Mouse (Mus musculus): ENCODE results near the gene Jmjd1c. TPM values are rescaled to one million over a fixed set of nuclear protein-coding genes. Genes with fewer than 3 reads are reported as not detected.
A peak's percentile ranks its signal among the peaks of the same experiment; 100 is the strongest.

Gene Jmjd1c
- polyA plus RNA-seq, 2 experiments from 2014 or later = 35.2 to 44.7 TPM

- no peak for ATAC-seq
These were observed 23.3 kb upstream of the Jmjd1c start for GRCm38 (mm10) chr10:67072600-67072999.

- ATAC-seq = no peak
These were observed 22.3 kb upstream of the Jmjd1c start for GRCm38 (mm10) chr10:67073577-67073976.

- no peak for ATAC-seq
These were observed 19.7 kb upstream of the Jmjd1c start for GRCm38 (mm10) chr10:67075931-67076878.

- no peak for ATAC-seq
These were observed 16.9 kb upstream of the Jmjd1c start for GRCm38 (mm10) chr10:67079030-67079429.

- ATAC-seq = no peak
These were observed 14.5 kb upstream of the Jmjd1c start for GRCm38 (mm10) chr10:67081206-67082007.

- ATAC-seq = no peak
These were observed 13.4 kb upstream of the Jmjd1c start for GRCm38 (mm10) chr10:67082531-67082930.

GRCm38 (mm10) chr10:67083446-67084166, 12.3 kb upstream of the Jmjd1c start:
- no peak for ATAC-seq

- ATAC-seq = no peak
These were observed 10.8 kb upstream of the Jmjd1c start for GRCm38 (mm10) chr10:67085124-67085523.

- no peak for ATAC-seq
These were observed 10.0 kb upstream of the Jmjd1c start for GRCm38 (mm10) chr10:67085916-67086315.

GRCm38 (mm10) chr10:67087447-67088226, 8.3 kb upstream of the Jmjd1c start:
- no peak for ATAC-seq

GRCm38 (mm10) chr10:67090611-67091010, 5.3 kb upstream of the Jmjd1c start:
- ATAC-seq = no peak

GRCm38 (mm10) chr10:67094922-67095321, 1.0 kb upstream of the Jmjd1c start:
- ATAC-seq = no peak

- peak; percentile 21 for ATAC-seq
These were observed 904 bp downstream of the Jmjd1c start, which contains the start of gene Reep3 for GRCm38 (mm10) chr10:67096621-67097436. Gene Reep3 (minus strand): TSS chr10:67096945.

- no peak for ATAC-seq
These were observed 1.7 kb downstream of the Jmjd1c start for GRCm38 (mm10) chr10:67097437-67098150.

GRCm38 (mm10) chr10:67098408-67099050, 2.6 kb downstream of the Jmjd1c start:
- peak; percentile 16 for ATAC-seq

- ATAC-seq = no peak
These were observed 3.4 kb downstream of the Jmjd1c start for GRCm38 (mm10) chr10:67099183-67099929.

- peak; percentile 45 for ATAC-seq
These were observed 4.2 kb downstream of the Jmjd1c start for GRCm38 (mm10) chr10:67100011-67100661.

- peak; percentile 28 for ATAC-seq
These were observed 4.9 kb downstream of the Jmjd1c start for GRCm38 (mm10) chr10:67100831-67101251.

Data from activated CD4-positive, CD25-positive, alpha-beta regulatory T cell, adult 4 months (primary cell).